Comparison of ENCODE assay signal across 30 mouse cellular contexts in genomic region chr10:99578366-99578765, GRCm38 (mm10).
"Had no signal": no experiment of that assay in that cellular context is flagged by ENCODE, and none has a peak within 500 bp of the region (broad histone marks: within the 10 kb centered on the region; RNA-seq: fewer than 3 reads in every experiment).

No protein-coding gene starts in this region.

- H3K9me3 ChIP-seq: limb, embryonic 10.5 days; limb, embryonic 12.5 days; limb, embryonic 13.5 days; limb, embryonic 15.5 days; liver, embryonic 12.5 days; liver, embryonic 13.5 days; liver, embryonic 15.5 days; lung, embryonic 15.5 days; megakaryocyte, embryonic 14.5 days; midbrain, embryonic 10.5 days; midbrain, embryonic 12.5 days; midbrain, embryonic 15.5 days had no signal

- H3K27me3 ChIP-seq: limb, embryonic 12.5 days; liver, embryonic 12.5 days; liver, embryonic 13.5 days; liver, embryonic 15.5 days; lung, embryonic 15.5 days; megakaryocyte, embryonic 14.5 days; midbrain, embryonic 15.5 days had no signal

- DNase-seq: left cerebral cortex, postnatal 4 days; liver; liver, embryonic 13.5 days; liver, postnatal 0 days; lung, adult 18-20 months; lung, adult 2 months; lung, embryonic 14.5 days; lung, postnatal 10 days; lung, postnatal 14 days; lung, postnatal 36 days; lung, postnatal 4 days; midbrain, embryonic 14.5 days had no signal

- ATAC-seq: liver, embryonic 12.5 days; liver, postnatal 0 days; lung, postnatal 0 days; midbrain, embryonic 15.5 days; midbrain, embryonic 16.5 days had no signal

- H3K27ac ChIP-seq: left cerebral cortex, adult 2 months; limb, embryonic 12.5 days; limb, embryonic 13.5 days; limb, embryonic 15.5 days; liver, embryonic 12.5 days; liver, embryonic 13.5 days; liver, embryonic 14.5 days; liver, embryonic 15.5 days; lung, embryonic 15.5 days; macrophage; midbrain, embryonic 10.5 days; midbrain, embryonic 12.5 days; midbrain, embryonic 15.5 days had no signal

- H3K9ac ChIP-seq: limb, embryonic 12.5 days; limb, embryonic 13.5 days; limb, embryonic 15.5 days; liver, embryonic 12.5 days; liver, embryonic 13.5 days; liver, embryonic 14.5 days; liver, embryonic 15.5 days; liver, postnatal 0 days; lung, embryonic 14.5 days; lung, embryonic 15.5 days; midbrain, embryonic 12.5 days; midbrain, embryonic 15.5 days had no signal

- H3K4me1 ChIP-seq: limb, embryonic 13.5 days; limb, embryonic 15.5 days; liver, embryonic 12.5 days; liver, embryonic 13.5 days; liver, embryonic 15.5 days; lung, embryonic 15.5 days had no signal

- H3K36me3 ChIP-seq: limb, embryonic 10.5 days; limb, embryonic 12.5 days; limb, embryonic 13.5 days; limb, embryonic 15.5 days; liver, embryonic 12.5 days; liver, embryonic 13.5 days; liver, embryonic 15.5 days; lung, embryonic 15.5 days; midbrain, embryonic 10.5 days; midbrain, embryonic 12.5 days; midbrain, embryonic 15.5 days had no signal

- H3K4me3 ChIP-seq: left cerebral cortex, adult 2 months; limb, embryonic 10.5 days; limb, embryonic 12.5 days; limb, embryonic 13.5 days; limb, embryonic 15.5 days; liver, embryonic 12.5 days; liver, embryonic 13.5 days; liver, embryonic 15.5 days; lung, embryonic 15.5 days; megakaryocyte, embryonic 14.5 days; midbrain, embryonic 10.5 days; midbrain, embryonic 12.5 days; midbrain, embryonic 15.5 days; myocyte had no signal

- H3K4me2 ChIP-seq: limb, embryonic 12.5 days; limb, embryonic 13.5 days; limb, embryonic 15.5 days; liver, embryonic 11.5 days; liver, embryonic 12.5 days; liver, embryonic 13.5 days; liver, embryonic 15.5 days; lung, embryonic 14.5 days; lung, embryonic 15.5 days; midbrain, embryonic 12.5 days; midbrain, embryonic 15.5 days had no signal
